Mouse (Mus musculus): ENCODE measurements around the gene Prpf4. TPM values are rescaled to one million over a fixed set of nuclear protein-coding genes. Genes with fewer than 3 reads are reported as not detected.

Prpf4 gene
- 10 to 100 TPM; 12.8 to 13.5 TPM for total RNA-seq (2021)
- long read RNA-seq, full-length matches to known transcripts, result 13 of 19 reads
- long read RNA-seq, partial matches to known transcripts, result 1 of 19 reads
- long read RNA-seq, other reads (novel, unspliced or antisense), result 5 of 19 reads

- peak; percentile 98 to 99 for DNase-seq (ENCODE audit: low spot score in 2 of 2)
These were observed at the start of gene Prpf4, which contains the start of gene Cdc26 for GRCm38 (mm10) chr4:62408601-62409282. TSS of gene Prpf4 (plus strand) at chr4:62408797. TSS of gene Cdc26 (minus strand) at chr4:62408642.

- DNase-seq (ENCODE audit: low spot score in 2 of 2), result no peak
These were observed 49.3 kb upstream of the Prpf4 start for GRCm38 (mm10) chr4:62359256-62359775.

GRCm38 (mm10) chr4:62360088-62360804 is 48.4 kb upstream of the Prpf4 start, which contains the start of the genes Fkbp15 and Slc31a1:
TSS of gene Fkbp15 (minus strand) at chr4:62360548.
TSS of gene Slc31a1 (plus strand) at chr4:62360727.
- peak; percentile 97 to 98 for DNase-seq (ENCODE audit: low spot score in 2 of 2)

- no peak for DNase-seq (ENCODE audit: low spot score in 2 of 2)
These were observed 47.7 kb upstream of the Prpf4 start for GRCm38 (mm10) chr4:62360805-62361455.

GRCm38 (mm10) chr4:62361571-62361970 is 47.0 kb upstream of the Prpf4 start:
- DNase-seq (ENCODE audit: low spot score in 2 of 2), result no peak

GRCm38 (mm10) chr4:62361997-62362396 is 46.6 kb upstream of the Prpf4 start:
- no peak for DNase-seq (ENCODE audit: low spot score in 2 of 2)

- no peak for DNase-seq (ENCODE audit: low spot score in 2 of 2)
These were observed 46.2 kb upstream of the Prpf4 start for GRCm38 (mm10) chr4:62362437-62362836.

GRCm38 (mm10) chr4:62364299-62364698 is 44.3 kb upstream of the Prpf4 start:
- no peak for DNase-seq (ENCODE audit: low spot score in 2 of 2)

- no peak for DNase-seq (ENCODE audit: low spot score in 2 of 2)
These were observed 42.3 kb upstream of the Prpf4 start for GRCm38 (mm10) chr4:62366291-62366690.

GRCm38 (mm10) chr4:62367586-62367985 is 41.0 kb upstream of the Prpf4 start:
- no peak for DNase-seq (ENCODE audit: low spot score in 2 of 2)

- no peak for DNase-seq (ENCODE audit: low spot score in 2 of 2)
These were observed 39.5 kb upstream of the Prpf4 start for GRCm38 (mm10) chr4:62369091-62369490.

- DNase-seq (ENCODE audit: low spot score in 2 of 2), result no peak
These were observed 36.2 kb upstream of the Prpf4 start for GRCm38 (mm10) chr4:62372410-62372809.

- no peak for DNase-seq (ENCODE audit: low spot score in 2 of 2)
These were observed 35.6 kb upstream of the Prpf4 start for GRCm38 (mm10) chr4:62372818-62373520.

- no peak for DNase-seq (ENCODE audit: low spot score in 2 of 2)
These were observed 34.9 kb upstream of the Prpf4 start for GRCm38 (mm10) chr4:62373668-62374067.

- no peak for DNase-seq (ENCODE audit: low spot score in 2 of 2)
These were observed 34.3 kb upstream of the Prpf4 start for GRCm38 (mm10) chr4:62374342-62374741.

- DNase-seq (ENCODE audit: low spot score in 2 of 2), result no peak
These were observed 32.5 kb upstream of the Prpf4 start for GRCm38 (mm10) chr4:62376123-62376522.

- DNase-seq (ENCODE audit: low spot score in 2 of 2), result no peak
These were observed 28.7 kb upstream of the Prpf4 start for GRCm38 (mm10) chr4:62379724-62380381.

GRCm38 (mm10) chr4:62383207-62383606 is 25.4 kb upstream of the Prpf4 start:
- no peak for DNase-seq (ENCODE audit: low spot score in 2 of 2)

- DNase-seq (ENCODE audit: low spot score in 2 of 2), result no peak
These were observed 24.8 kb upstream of the Prpf4 start for GRCm38 (mm10) chr4:62383752-62384151.

GRCm38 (mm10) chr4:62384159-62384558 is 24.4 kb upstream of the Prpf4 start:
- DNase-seq (ENCODE audit: low spot score in 2 of 2), result no peak
